Mouse (Mus musculus) G1E (cell line): ENCODE data around the gene Sema6b.

ENCODE experiments used
- CTCF ChIP-seq: IDR thresholded peaks from 2 replicates; pipeline ENCODE4 v1.5.1; 2012; ENCODE audit warnings: low read depth, low read length, inconsistent platforms, mixed read lengths
- GATA1 ChIP-seq: IDR thresholded peaks from 2 replicates; pipeline ENCODE4 v1.6.1; 2012; ENCODE audit warnings: borderline replicate concordance, low read length, inconsistent platforms, mixed read lengths
- GATA2 ChIP-seq: IDR thresholded peaks from 2 replicates; pipeline ENCODE4 v1.6.1; 2012; ENCODE audit warnings: low read depth, low read length, inconsistent platforms, borderline replicate concordance
- POLR2AphosphoS5 ChIP-seq: IDR thresholded peaks from 2 replicates; pipeline ENCODE4 v1.6.1; 2012; ENCODE audit warnings: low read depth, low read length, inconsistent platforms; ENCODE audit not compliant: insufficient replicate concordance
- TAL1 ChIP-seq: conservative IDR thresholded peaks from 2 replicates; pipeline ENCODE4 v1.6.1; 2012; ENCODE audit warnings: low read depth, low read length, inconsistent platforms, mixed read lengths

DNA sequence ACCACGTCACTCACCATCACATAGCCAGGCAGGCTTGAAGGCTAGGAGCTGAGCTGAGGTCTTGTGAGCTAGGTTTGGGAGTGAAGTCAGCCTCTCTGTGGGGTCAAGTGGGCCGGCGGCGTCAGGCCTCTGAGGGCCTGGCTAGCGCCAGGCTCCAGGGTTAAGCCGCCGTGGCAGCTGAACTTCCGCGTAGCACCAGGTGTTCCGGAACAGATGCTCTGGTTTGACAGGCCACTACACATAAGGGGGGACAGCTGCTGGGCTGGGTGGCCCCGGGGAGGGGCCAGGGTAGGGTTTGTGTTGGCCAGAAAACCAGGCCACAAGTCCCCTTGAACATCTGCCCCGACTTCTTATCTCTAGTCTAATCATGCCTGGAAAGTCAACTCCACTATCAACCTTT lies 7.3 kb upstream of the Sema6b start:
- no peak for TF ChIP-seq CTCF
- no peak for TF ChIP-seq POLR2AphosphoS5
- no peak for TF ChIP-seq TAL1
- no peak for TF ChIP-seq GATA1
- TF ChIP-seq GATA2: no peak
